Mouse (Mus musculus): ENCODE measurements around the gene Olfr1441.

GRCm38 (mm10) chr19:12445014-12445413, 27.8 kb downstream of the Olfr1441 start:
- TF ChIP-seq CTCF (IDR thresholded peaks at IDR 0.05): no peak
- peak; percentile 81 for TF ChIP-seq EP300 (IDR thresholded peaks at IDR 0.05)

All from lung, postnatal 0 days (tissue).